Mouse (Mus musculus) heart, embryonic 14.5 days (tissue): ENCODE measurements around the gene Gm49405. TPM values are rescaled to one million over a fixed set of nuclear protein-coding genes. Genes with fewer than 3 reads are reported as not detected.

Experiments used
- ATAC-seq: fragments of 200-750 bp; cut with Nextera tagmentation; 2 replicates; pipeline ENCODE4 v1.8.0; 2017; ENCODE audit warnings: low read depth, moderate TSS enrichment; ENCODE audit not compliant: insufficient number of reproducible peaks, insufficient read depth, low FRiP score
- H3K27ac ChIP-seq, 2 experiments: fragments of 200-500 bp in 1 of 2; fragments of 300-500 bp in 1 of 2; sonication (generic) in 1 of 2; replicated peaks in 1 of 2; 2 replicates each; pipeline ENCODE4 v1.5.1; 2012 to 2014; ENCODE audit warnings: low read depth in 2 of 2, low read length in 2 of 2, control low read depth in 1 of 2, mild to moderate bottlenecking in 1 of 2, mixed read lengths in 1 of 2; ENCODE audit not compliant: control insufficient read depth in 1 of 2, insufficient read depth in 1 of 2
- H3K27me3 ChIP-seq: fragments of 300-500 bp; sonication (generic); 2 replicates; pipeline ENCODE4 v1.6.1; 2014; ENCODE audit warnings: mild to moderate bottlenecking, low read length, control low read depth; ENCODE audit not compliant: control insufficient read depth, insufficient read depth
- H3K36me3 ChIP-seq: fragments of 300-500 bp; sonication (generic); 2 replicates; pipeline ENCODE4 v1.6.1; 2014; ENCODE audit warnings: mild to moderate bottlenecking, control low read depth, low read length, mixed read lengths; ENCODE audit not compliant: control insufficient read depth, insufficient read depth
- H3K4me1 ChIP-seq, 2 experiments: fragments of 200-500 bp in 1 of 2; fragments of 300-500 bp in 1 of 2; sonication (generic) in 1 of 2; 2 replicates each; pipeline ENCODE4 v1.6.1; 2012 to 2014; ENCODE audit warnings: low read length in 2 of 2, control low read depth in 1 of 2, mixed read lengths in 1 of 2; ENCODE audit not compliant: control insufficient read depth in 2 of 2, insufficient read depth in 2 of 2
- H3K4me2 ChIP-seq: fragments of 300-500 bp; sonication (generic); 2 replicates; pipeline ENCODE4 v1.6.1; 2014; ENCODE audit warnings: mild to moderate bottlenecking, low read length
- H3K4me3 ChIP-seq, 2 experiments: fragments of 200-500 bp in 1 of 2; fragments of 300-500 bp in 1 of 2; sonication (generic) in 1 of 2; 2 replicates each; pipeline ENCODE4 v1.5.1; 2012 to 2014; ENCODE audit warnings: low read length in 2 of 2, mild to moderate bottlenecking in 2 of 2, control low read depth in 1 of 2, low read depth in 1 of 2, moderate library complexity in 1 of 2; ENCODE audit not compliant: control insufficient read depth in 1 of 2, insufficient read depth in 1 of 2
- H3K9ac ChIP-seq: fragments of 300-500 bp; sonication (generic); 2 replicates; pipeline ENCODE4 v1.6.1; 2014; ENCODE audit warnings: mild to moderate bottlenecking, low read length
- H3K9me3 ChIP-seq: fragments of 300-500 bp; sonication (generic); 2 replicates; pipeline ENCODE4 v1.6.1; 2016; ENCODE audit warnings: low read length, control low read depth; ENCODE audit not compliant: control insufficient read depth
- WGBS: fragments of 180-500 bp; shearing (Covaris S2); extraction: QIAGEN DNeasy Blood & Tissue Kit; methylation state at CpG from one replicate; pipeline ENCODE4 v1.1.7; 2014; 5-methylcytosine and 5-hydroxymethylcytosine counted together
- polyA plus RNA-seq: library from polyadenylated mRNA; unstranded; fragments of >200 nt; fragmentation: Nextera tagmentation; extraction: Ambion mirVana; gene quantifications from 2 replicates; pipeline ENCODE4 v1.2.1, GENCODE M21; 2014

Gene Gm49405
- polyA plus RNA-seq, 1 experiment from 2014 or later, result 4.3 TPM

- Histone ChIP-seq H3K27ac (no peak overlapping the region), H3K27me3 (no peaks in the 10 kb centered on the region), H3K4me1 (peaks cover 21 to 26% of the 10 kb centered on the region in 2 experiments), H3K36me3 (no peaks in the 10 kb centered on the region), H3K9ac (no peak overlapping the region), H3K4me3 (no peak overlapping the region), H3K9me3 (no peaks in the 10 kb centered on the region), H3K4me2 (no peak overlapping the region)
- WGBS, result 78% methylated on average over 14 of the region's 14 CpGs
- no peak for ATAC-seq
These were observed 12.4 kb upstream of the Gm49405 start for GRCm38 (mm10) chr19:3988066-3988465.

- Histone ChIP-seq H3K4me3 (no peak overlapping the region), H3K27ac (no peak overlapping the region), H3K27me3 (no peaks in the 10 kb centered on the region), H3K36me3 (no peaks in the 10 kb centered on the region), H3K4me1 (peaks cover 21 to 26% of the 10 kb centered on the region in 2 experiments), H3K9me3 (no peaks in the 10 kb centered on the region), H3K4me2 (no peak overlapping the region), H3K9ac (no peak overlapping the region)
- 78% methylated on average over 4 of the region's 4 CpGs for WGBS
- no peak for ATAC-seq
These were observed 11.7 kb upstream of the Gm49405 start for GRCm38 (mm10) chr19:3988750-3989149.

GRCm38 (mm10) chr19:3990804-3991203 lies 9.6 kb upstream of the Gm49405 start:
- H3K4me3 ChIP-seq, result no peak overlapping the region
- H3K9me3 ChIP-seq, result no peaks in the 10 kb centered on the region
- H3K4me2 ChIP-seq, result no peak overlapping the region
- peaks cover 10 to 16% of the 10 kb centered on the region in 2 experiments for H3K4me1 ChIP-seq
- no peak overlapping the region for H3K9ac ChIP-seq
- no peaks in the 10 kb centered on the region for H3K27me3 ChIP-seq
- no peak overlapping the region for H3K27ac ChIP-seq
- H3K36me3 ChIP-seq, result no peaks in the 10 kb centered on the region
- ATAC-seq, result no peak
- WGBS, result 48% methylated on average over 6 of the region's 6 CpGs

- Histone ChIP-seq H3K27me3 (no peaks in the 10 kb centered on the region), H3K4me3 (no peak overlapping the region), H3K27ac (no peak overlapping the region), H3K36me3 (no peaks in the 10 kb centered on the region), H3K4me2 (no peak overlapping the region), H3K9me3 (no peaks in the 10 kb centered on the region), H3K4me1 (peaks cover 4 to 8% of the 10 kb centered on the region in 2 experiments), H3K9ac (no peak overlapping the region)
- ATAC-seq, result no peak
- WGBS, result 92% methylated on average over 3 of the region's 3 CpGs
These were observed 8.9 kb upstream of the Gm49405 start for GRCm38 (mm10) chr19:3991562-3991961.

- Histone ChIP-seq H3K4me2 (no peak overlapping the region), H3K4me3 (no peak overlapping the region), H3K36me3 (no peaks in the 10 kb centered on the region), H3K9ac (no peak overlapping the region), H3K27me3 (no peaks in the 10 kb centered on the region), H3K9me3 (no peaks in the 10 kb centered on the region), H3K4me1 (peaks cover 0 to 4% of the 10 kb centered on the region in 2 experiments; a peak in 2 of 4 replicates), H3K27ac (no peak overlapping the region)
- ATAC-seq, result no peak
- WGBS, result 87% methylated on average over 3 of the region's 3 CpGs
These were observed 8.5 kb upstream of the Gm49405 start for GRCm38 (mm10) chr19:3991966-3992365.

- Histone ChIP-seq H3K27ac (no peak within 1 kb of the TSS), H3K27me3 (no peaks in the 10 kb centered on the region), H3K4me2 (no peak within 1 kb of the TSS), H3K36me3 (no peaks in the 10 kb centered on the region), H3K9ac (no peak within 1 kb of the TSS), H3K9me3 (no peaks in the 10 kb centered on the region), H3K4me3 (no peak within 1 kb of the TSS), H3K4me1 (no peaks in the 10 kb centered on the region)
- ATAC-seq, result no peak
- 45% methylated on average over 5 of the region's 5 CpGs for WGBS
These were observed 8.0 kb upstream of the Gm49405 start, which contains the start of gene Tbx10 for GRCm38 (mm10) chr19:3992416-3992815. Gene Tbx10 (plus strand): TSS chr19:3992752.

GRCm38 (mm10) chr19:3994932-3995331 lies 5.5 kb upstream of the Gm49405 start:
- ATAC-seq, result no peak

GRCm38 (mm10) chr19:3995505-3995904 lies 4.9 kb upstream of the Gm49405 start:
- H3K27ac ChIP-seq, result no peak overlapping the region
- H3K9me3 ChIP-seq, result no peaks in the 10 kb centered on the region
- H3K9ac ChIP-seq, result no peak overlapping the region
- no peak for ATAC-seq
- no peaks in the 10 kb centered on the region for H3K36me3 ChIP-seq
- no peak overlapping the region for H3K4me3 ChIP-seq
- H3K4me2 ChIP-seq, result no peak overlapping the region
- no peaks in the 10 kb centered on the region for H3K27me3 ChIP-seq
- WGBS, result 88% methylated on average over 3 of the region's 3 CpGs
- peaks cover 2 to 6% of the 10 kb centered on the region in 2 experiments; a peak in 3 of 4 replicates for H3K4me1 ChIP-seq

More at GRCm38 (mm10) chr19:3994932-3995331, 5.5 kb upstream of the Gm49405 start:
- H3K27me3 ChIP-seq, result no peaks in the 10 kb centered on the region
- H3K27ac ChIP-seq, result no peak overlapping the region
- no peaks in the 10 kb centered on the region for H3K36me3 ChIP-seq
- H3K4me1 ChIP-seq, result peaks cover 2 to 6% of the 10 kb centered on the region in 2 experiments; a peak in 3 of 4 replicates
- no peak overlapping the region for H3K4me2 ChIP-seq
- no peak overlapping the region for H3K9ac ChIP-seq
- H3K4me3 ChIP-seq, result no peak overlapping the region
- WGBS, result 69% methylated on average over 6 of the region's 6 CpGs
- no peaks in the 10 kb centered on the region for H3K9me3 ChIP-seq
